Mouse (Mus musculus): ENCODE data around the gene Flt3.

Flt3 gene

DNA sequence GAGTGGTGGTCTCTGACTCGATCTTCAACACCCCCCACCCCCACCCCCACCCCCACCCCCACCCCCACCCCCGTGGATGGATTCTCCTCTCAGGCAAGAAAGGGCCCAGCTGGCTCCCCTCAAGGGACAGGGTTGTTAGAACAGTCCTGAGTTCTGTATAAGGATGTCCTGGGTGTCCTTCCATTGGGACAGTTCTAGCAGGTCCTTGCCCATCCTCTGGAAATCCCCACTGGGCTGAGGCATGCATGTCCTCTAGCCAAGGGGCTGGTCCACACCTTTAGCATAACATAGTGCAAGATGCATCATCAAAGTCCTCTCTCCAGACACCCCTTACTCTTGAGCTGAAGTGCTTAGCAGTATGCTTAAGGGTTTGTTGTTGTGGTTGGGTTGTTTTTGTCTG lies 90.5 kb downstream of the Flt3 start:
- no peak for DNase-seq (ENCODE audit: low read depth)

- no peak for DNase-seq (ENCODE audit: low read depth)
Observed at GRCm38 (mm10) chr5:147308451-147308850, 91.8 kb downstream of the Flt3 start.

- DNase-seq (ENCODE audit: low read depth) = no peak
Observed at GRCm38 (mm10) chr5:147307398-147307785, 92.9 kb downstream of the Flt3 start.

DNA sequence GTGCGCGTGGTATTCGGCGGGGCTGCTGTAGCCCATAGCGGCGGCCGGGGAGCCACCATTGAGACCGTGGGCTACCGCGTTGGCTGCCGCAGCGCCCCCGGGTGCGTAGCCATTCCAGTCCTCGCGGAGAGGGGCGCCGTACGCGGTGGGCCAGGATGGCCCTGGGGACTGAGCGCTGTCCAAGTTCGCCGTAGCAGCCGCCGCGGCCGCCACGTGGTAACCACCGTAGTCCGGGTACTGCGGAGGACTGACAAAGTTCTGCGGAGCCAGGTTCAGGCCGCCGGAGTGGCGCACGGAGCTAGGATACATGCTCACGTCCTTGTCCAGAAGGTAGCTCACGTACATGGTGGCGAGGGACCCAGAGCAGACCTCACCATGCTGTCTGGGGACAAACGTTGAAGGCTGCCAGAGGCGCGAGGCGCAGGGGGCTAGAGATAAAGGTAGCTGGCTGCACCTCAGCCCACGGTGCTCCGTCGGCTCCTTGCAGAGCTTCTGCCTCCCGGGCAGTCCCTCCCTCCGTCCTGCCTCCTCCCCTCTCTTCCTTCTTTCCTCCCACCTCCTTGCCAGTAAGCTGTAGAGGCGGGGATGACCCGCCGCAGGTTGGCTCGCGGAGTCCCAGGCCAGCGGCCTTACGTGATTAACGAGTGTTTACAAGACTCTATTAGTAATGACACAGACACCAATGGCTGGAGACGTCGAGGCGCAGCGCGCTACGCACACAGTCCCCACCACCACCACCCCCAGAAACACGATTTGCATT lies 93.5 kb downstream of the Flt3 start, which contains the start of gene Cdx2:
Cdx2 (minus strand) TSS at position 633 of the 760 bp plus-strand sequence.
- no peak for DNase-seq (ENCODE audit: low read depth)

DNA sequence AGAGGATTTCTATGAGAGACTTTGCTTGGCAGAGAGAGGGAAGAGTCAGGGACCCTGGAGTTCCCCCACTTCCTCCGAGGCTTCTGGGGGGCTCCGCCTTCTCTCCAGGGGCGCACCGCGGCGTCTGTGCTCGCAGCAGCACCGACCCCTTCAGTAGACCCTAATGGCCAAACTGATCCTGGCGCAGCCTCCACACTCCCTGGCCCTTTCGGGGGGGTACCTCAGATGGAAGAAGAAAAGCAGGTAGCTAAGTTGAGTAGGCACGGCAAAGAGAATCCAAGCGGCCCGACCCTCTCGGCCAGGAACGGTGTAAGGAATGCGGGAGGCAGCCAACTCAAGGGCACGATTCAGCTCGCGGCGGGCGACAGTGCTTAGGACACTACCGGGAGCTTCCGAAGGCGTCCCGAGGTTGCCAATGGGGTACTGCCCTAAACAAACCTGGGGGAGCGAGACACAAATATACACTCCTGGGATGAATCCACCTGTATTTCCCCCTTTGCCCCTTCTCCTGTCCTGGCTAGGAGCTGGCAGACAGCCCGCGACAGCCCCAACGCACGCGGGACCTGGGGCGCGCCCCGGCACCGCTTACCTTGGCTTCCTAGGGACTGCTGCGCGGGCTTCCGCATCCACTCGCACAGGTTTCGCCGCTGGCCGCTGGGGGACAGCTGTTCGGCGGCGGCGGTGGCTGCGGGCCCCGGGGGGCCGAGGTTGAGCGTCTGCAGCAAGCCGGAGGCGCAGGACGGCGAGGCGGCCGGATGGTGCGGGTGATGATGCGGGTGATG lies 94.2 kb downstream of the Flt3 start:
- no peak for DNase-seq (ENCODE audit: low read depth)

DNA sequence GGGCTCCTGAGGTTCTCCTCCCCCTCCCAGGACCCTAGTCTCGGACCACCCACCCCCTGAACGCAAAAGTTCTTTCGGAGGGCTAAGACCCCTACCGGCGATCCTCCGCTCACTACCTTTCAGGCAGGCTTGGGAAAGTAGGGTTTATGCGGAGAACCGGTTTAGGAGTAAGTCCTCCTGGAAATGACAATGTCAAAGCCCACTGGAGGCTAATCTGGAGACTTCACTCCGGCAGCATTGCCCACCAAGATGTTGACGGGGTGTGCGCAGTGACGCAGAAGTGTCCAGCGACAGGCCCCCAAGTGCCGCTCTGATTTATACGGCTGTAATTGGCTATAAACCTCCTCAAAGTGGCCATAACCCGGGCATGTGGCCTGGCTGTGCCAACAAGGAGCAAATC lies 95.1 kb downstream of the Flt3 start:
- DNase-seq (ENCODE audit: low read depth) = no peak

GRCm38 (mm10) chr5:147304276-147305155 lies 95.8 kb downstream of the Flt3 start:
- no peak for DNase-seq (ENCODE audit: low read depth)

GRCm38 (mm10) chr5:147302746-147303400 lies 97.4 kb downstream of the Flt3 start:
- no peak for DNase-seq (ENCODE audit: low read depth)

DNA sequence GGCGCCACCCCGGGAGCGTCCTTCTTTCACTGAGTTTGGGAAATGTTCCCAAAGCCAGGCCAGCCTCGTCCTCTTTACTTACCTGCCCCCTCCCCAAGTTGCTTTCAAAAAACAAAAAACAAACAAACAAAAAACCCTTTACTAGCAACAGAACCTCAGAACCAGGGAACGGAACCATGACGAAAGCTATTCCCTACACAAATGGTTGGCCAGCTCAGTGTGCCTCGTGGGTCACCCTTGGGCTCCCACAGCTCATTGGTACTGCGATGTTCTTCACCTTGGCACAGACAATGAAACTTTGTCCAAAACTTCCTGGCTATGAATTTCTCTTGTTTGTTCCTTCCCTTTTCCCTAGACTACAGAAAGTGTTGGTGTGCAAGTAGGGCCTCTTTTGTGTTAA lies 98.1 kb downstream of the Flt3 start:
- no peak for DNase-seq (ENCODE audit: low read depth)

DNA sequence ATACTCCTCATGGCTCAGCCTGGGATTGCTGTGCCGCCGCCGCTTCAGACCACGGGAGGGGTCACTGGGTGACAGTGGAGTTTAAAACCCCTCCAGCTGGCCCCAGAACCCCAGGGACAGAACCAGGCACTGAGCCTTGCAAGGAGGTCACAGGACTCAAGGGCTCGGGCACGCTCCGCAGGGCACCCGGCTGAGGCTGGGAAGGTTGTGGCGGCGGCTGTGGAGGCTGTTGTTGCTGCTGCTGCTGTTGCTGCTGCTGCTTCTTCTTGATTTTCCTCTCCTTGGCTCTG lies 98.6 kb downstream of the Flt3 start:
- DNase-seq (ENCODE audit: low read depth) = no peak

GRCm38 (mm10) chr5:147300917-147301780 lies 99.1 kb downstream of the Flt3 start:
- no peak for DNase-seq (ENCODE audit: low read depth)

- no peak for DNase-seq (ENCODE audit: low read depth)
Observed at GRCm38 (mm10) chr5:147300001-147300363, 100.3 kb downstream of the Flt3 start.

- DNase-seq (ENCODE audit: low read depth) = peak; percentile 50
Observed at GRCm38 (mm10) chr5:147299255-147300000, 100.9 kb downstream of the Flt3 start.

GRCm38 (mm10) chr5:147297249-147297648 lies 103.0 kb downstream of the Flt3 start:
- DNase-seq (ENCODE audit: low read depth) = no peak

- DNase-seq (ENCODE audit: low read depth) = peak; percentile 37
Observed at GRCm38 (mm10) chr5:147294121-147294520, 106.2 kb downstream of the Flt3 start.

DNA sequence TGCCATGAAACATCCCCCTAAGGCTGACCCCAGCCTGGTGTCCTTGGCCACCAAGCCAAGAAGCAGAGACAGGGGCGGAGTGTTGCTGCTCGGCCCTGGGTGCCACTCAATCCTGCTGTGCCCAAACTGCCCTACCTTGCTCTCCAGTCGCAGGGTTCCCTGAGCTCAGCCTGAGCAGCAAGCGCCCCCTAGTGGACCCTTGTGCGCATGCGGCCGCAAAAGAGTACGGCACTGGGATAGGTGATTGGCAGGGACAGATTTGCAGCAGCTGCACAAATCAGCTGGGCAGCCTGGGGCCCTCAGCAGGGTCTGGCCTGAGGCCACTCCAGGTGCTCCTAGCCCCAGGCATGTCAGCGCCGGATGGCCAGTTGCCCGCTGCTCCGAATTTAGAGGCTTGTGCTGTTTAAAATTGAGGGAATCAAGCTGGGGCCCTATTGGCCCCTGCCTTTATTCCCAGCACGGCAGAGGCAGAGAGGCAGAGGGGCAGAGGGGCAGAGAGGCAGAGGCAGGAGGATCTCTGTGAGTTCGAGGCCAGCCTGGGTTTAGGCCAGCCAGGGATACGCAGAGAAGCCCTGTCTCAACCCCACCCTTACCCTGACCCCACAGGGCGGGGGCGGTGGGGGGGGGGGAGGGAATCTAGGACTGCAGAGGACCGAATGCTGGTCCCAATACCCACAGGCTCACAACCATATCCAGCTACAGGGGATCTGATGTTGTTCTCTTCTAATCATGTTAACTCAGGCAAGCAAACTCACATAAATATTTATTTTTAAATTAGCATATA lies 107.0 kb downstream of the Flt3 start:
- DNase-seq (ENCODE audit: low read depth) = peak; percentile 81

- DNase-seq (ENCODE audit: low read depth) = no peak
Observed at GRCm38 (mm10) chr5:147292506-147293120, 107.7 kb downstream of the Flt3 start.

- no peak for DNase-seq (ENCODE audit: low read depth)
Observed at GRCm38 (mm10) chr5:147291764-147292505, 108.4 kb downstream of the Flt3 start.
